Mouse (Mus musculus): Measurements from ENCODE around the gene Sipa1l2.

GRCm38 (mm10) chr8:125538265-125538664, 31.3 kb downstream of the Sipa1l2 start:
- TF ChIP-seq POLR2A (IDR thresholded peaks at IDR 0.05; ENCODE audit: borderline replicate concordance, insufficient read depth, low read length): no peak
- no peak for TF ChIP-seq CTCF (IDR thresholded peaks at IDR 0.05; ENCODE audit: borderline replicate concordance, insufficient read depth, low read depth, low read length)
